Mouse (Mus musculus) olfactory bulb, adult 2 months (tissue): ENCODE data around the gene Plpp4.

Source experiments
- CTCF ChIP-seq: fragments of 200-500 bp; IDR thresholded peaks from 2 replicates; pipeline ENCODE4 v1.5.1; 2012; ENCODE audit warnings: low read depth, mild to moderate bottlenecking, low read length, moderate library complexity; ENCODE audit not compliant: insufficient read depth
- POLR2A ChIP-seq: fragments of 200-500 bp; IDR thresholded peaks from 2 replicates; pipeline ENCODE4 v1.6.1; 2012; ENCODE audit warnings: mild to moderate bottlenecking, low read depth, low read length, moderate library complexity; ENCODE audit not compliant: insufficient read depth

DNA sequence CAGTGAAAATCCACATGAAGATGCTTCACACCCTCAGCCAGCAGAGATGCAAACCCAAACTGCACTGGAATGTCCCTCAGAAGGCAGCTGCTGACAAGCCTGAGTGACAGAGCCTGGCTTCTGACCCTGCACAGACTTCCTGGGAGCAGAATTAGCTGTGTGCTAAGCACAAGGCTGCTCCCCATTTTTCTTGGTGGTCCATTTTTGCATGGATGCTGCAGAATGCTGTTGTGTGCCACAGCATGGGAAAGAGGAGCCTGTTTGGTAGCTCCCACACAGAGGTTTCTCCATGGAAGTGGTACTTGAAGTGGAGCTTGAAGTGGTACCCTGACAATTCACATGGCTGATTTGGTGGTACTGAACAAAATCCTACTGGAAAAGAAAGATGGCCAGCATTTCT, 5.8 kb upstream of the Plpp4 start:
- TF ChIP-seq CTCF (no peak), POLR2A (no peak)
